Mouse (Mus musculus): ENCODE measurements around the gene Efcab11. TPM values are rescaled to one million over a fixed set of nuclear protein-coding genes. Genes with fewer than 3 reads are reported as not detected.

Efcab11 gene
- total RNA-seq (2023) = under 1 TPM in 1 of 2 experiments, not detected in 1; 0.55 TPM

GRCm38 (mm10) chr12:99884269-99885261, at the start of gene Efcab11, which contains the start of gene Tdp1:
Gene Efcab11 (minus strand): TSS chr12:99884439.
Gene Tdp1 (plus strand): TSS chr12:99884517.

Other genes starting within 250 kb of the Efcab11 start
- 10 to 100 TPM; 27.6 to 32.5 TPM for gene Tdp1, start 78 bp upstream of the Efcab11 start, total RNA-seq (2023)
- 1 to 10 TPM; 8.5 to 8.6 TPM for gene Kcnk13, start 80.1 kb upstream of the Efcab11 start, total RNA-seq (2023)
- gene Psmc1, start 225.7 kb upstream of the Efcab11 start, total RNA-seq (2023) = 10 to 100 TPM; 72.2 to 97.6 TPM